Mouse (Mus musculus) kidney, adult 2 months (tissue): ENCODE measurements around the gene Tmcc3. TPM values are rescaled to one million over a fixed set of nuclear protein-coding genes. Genes with fewer than 3 reads are reported as not detected.

Experiments
- DNase-seq: peaks from one replicate; pipeline ENCODE4 v3.0.0; 2021
- H3K27ac ChIP-seq: fragments of 200-500 bp; 2 replicates; pipeline ENCODE4 v1.5.1; 2012; ENCODE audit warnings: low read depth, low read length, control low read depth, inconsistent platforms; ENCODE audit not compliant: insufficient read depth
- H3K27me3 ChIP-seq: fragments of 200-500 bp; replicated peaks from 2 replicates; pipeline ENCODE4 v1.6.1; 2012; ENCODE audit warnings: mild to moderate bottlenecking, moderate library complexity, low read length, inconsistent platforms; ENCODE audit not compliant: control insufficient read depth, insufficient read depth
- H3K36me3 ChIP-seq: fragments of 200-500 bp; 2 replicates; pipeline ENCODE4 v1.6.1; 2012; ENCODE audit warnings: mild to moderate bottlenecking, moderate library complexity, low read length, inconsistent platforms; ENCODE audit not compliant: control insufficient read depth, insufficient read depth
- H3K4me1 ChIP-seq: fragments of 200-500 bp; 2 replicates; pipeline ENCODE4 v1.6.1; 2011; ENCODE audit warnings: low read length; ENCODE audit not compliant: control insufficient read depth, insufficient read depth
- H3K4me3 ChIP-seq: fragments of 200-500 bp; 2 replicates; pipeline ENCODE4 v1.5.1; 2011; ENCODE audit warnings: mild to moderate bottlenecking, low read depth, low read length, control low read depth; ENCODE audit not compliant: insufficient read depth
- CTCF ChIP-seq: fragments of 200-500 bp; conservative IDR thresholded peaks from 2 replicates; pipeline ENCODE4 v1.5.1; 2011; ENCODE audit warnings: low read depth, mild to moderate bottlenecking, control low read depth, low read length, moderate library complexity, mixed read lengths; ENCODE audit not compliant: insufficient read depth, insufficient read length
- POLR2A ChIP-seq: fragments of 200-500 bp; IDR thresholded peaks from one replicate; pipeline ENCODE4 v1.6.1; 2011; ENCODE audit warnings: low read depth, low read length, control low read depth
- WGBS: fragments of 180-500 bp; shearing (Covaris S2); methylation state at CpG from one replicate; pipeline ENCODE4 v1.1.7; 2018; 5-methylcytosine and 5-hydroxymethylcytosine counted together
- polyA plus RNA-seq: library from polyadenylated mRNA; depleted of rRNA; stranded (reverse); fragments of >200 nt; gene quantifications from 2 replicates; pipeline ENCODE4 v1.2.3, GENCODE M21; 2012

Gene Tmcc3
- polyA plus RNA-seq, 1 experiment: 11.2 TPM

- TF ChIP-seq CTCF (no peak), POLR2A (no peak)
- Histone ChIP-seq H3K4me3 (no peak overlapping the region), H3K36me3 (no peaks in the 10 kb centered on the region), H3K27me3 (no peaks in the 10 kb centered on the region), H3K4me1 (peaks cover 7% of the 10 kb centered on the region; the same call in 1 of the 2 replicates), H3K27ac (no peak overlapping the region)
- DNase-seq: peak; percentile 43
- WGBS: 43% methylated on average over 8 of the region's 8 CpGs
These were observed 182.7 kb downstream of the Tmcc3 start for GRCm38 (mm10) chr10:94494403-94494846.

DNA sequence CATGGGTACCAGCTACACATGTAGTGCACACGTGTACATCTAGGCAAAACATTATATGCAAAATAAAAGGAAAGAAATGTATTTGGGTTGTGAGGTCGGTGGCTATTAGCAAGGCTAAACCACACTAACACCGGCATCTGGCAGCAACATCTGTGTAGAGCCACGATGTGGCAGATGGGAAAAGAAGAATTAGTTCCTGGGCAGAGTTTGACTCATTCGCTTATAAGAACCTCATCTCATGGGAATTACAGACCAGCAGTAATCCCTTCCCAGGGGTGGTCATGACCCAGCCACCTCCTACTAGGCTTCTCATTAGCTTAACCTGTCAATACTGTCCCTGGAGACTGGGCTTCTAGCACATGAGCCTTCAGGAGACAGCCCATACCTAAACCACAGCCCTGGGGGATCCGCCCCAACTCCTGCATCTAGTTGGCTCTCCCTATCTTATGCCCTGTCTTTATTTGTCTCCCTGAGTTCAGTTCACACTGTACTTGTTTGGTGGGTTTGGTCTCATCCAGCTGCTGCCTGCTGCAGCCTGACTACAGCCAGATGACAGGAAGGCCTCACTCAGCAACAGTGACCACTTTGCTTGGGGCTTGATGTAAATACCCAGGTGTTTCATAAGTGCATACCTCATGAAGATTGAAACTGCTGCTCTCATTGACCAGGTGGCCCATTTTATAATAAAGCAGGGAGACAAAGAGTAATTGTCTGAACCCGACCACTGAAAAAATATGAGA is 183.9 kb downstream of the Tmcc3 start:
- DNase-seq: no peak
- no peak for TF ChIP-seq POLR2A
- no peak for TF ChIP-seq CTCF
- WGBS: 92% methylated on average over 7 of the region's 7 CpGs
- Histone ChIP-seq H3K4me1 (no peaks in the 10 kb centered on the region), H3K4me3 (no peak overlapping the region), H3K27ac (no peak overlapping the region), H3K36me3 (no peaks in the 10 kb centered on the region), H3K27me3 (no peaks in the 10 kb centered on the region)

- Histone ChIP-seq H3K27ac (no peak overlapping the region), H3K4me3 (no peak overlapping the region), H3K36me3 (no peaks in the 10 kb centered on the region), H3K27me3 (no peaks in the 10 kb centered on the region), H3K4me1 (no peaks in the 10 kb centered on the region)
- 82% methylated on average over 8 of the region's 8 CpGs for WGBS
- DNase-seq: no peak
- no peak for TF ChIP-seq CTCF
- TF ChIP-seq POLR2A: no peak
These were observed 185.2 kb downstream of the Tmcc3 start for GRCm38 (mm10) chr10:94496826-94497440.

DNA sequence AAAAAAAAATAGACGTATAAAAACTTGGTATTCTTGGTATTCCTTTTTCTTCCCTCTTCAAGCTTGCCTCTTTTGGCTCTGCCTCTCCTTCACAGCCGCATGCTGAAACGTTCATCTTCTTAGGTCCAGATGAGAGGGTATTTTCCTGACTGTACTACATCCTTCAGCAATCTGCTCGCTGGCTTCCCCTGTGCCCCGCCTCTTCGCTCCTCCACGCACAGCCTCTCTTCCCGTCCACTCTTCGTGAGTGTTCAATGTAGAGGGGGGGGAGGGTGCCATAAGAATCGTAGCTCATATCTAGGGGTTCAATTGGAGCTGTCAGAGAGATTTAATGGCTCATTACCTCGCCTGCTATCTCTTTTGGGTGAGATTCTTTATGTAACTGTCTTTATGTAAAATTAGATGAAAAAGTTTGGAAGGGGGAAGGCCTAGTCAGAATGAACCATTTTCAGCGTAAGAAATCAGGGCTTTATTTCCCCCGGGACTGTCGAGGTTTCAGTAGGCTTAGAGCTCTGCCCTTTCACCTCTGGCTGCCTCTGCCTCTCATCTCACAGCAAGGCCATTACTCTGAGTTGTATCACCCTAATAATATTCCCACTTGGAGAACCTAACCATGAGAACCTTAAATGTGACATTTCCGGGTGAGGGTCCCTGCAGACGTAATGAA is 188.6 kb downstream of the Tmcc3 start:
- Histone ChIP-seq H3K4me3 (no peak overlapping the region), H3K27me3 (no peaks in the 10 kb centered on the region), H3K36me3 (no peaks in the 10 kb centered on the region), H3K27ac (no peak overlapping the region), H3K4me1 (no peaks in the 10 kb centered on the region)
- WGBS: 60% methylated on average over 16 of the region's 16 CpGs
- TF ChIP-seq CTCF: no peak
- no peak for TF ChIP-seq POLR2A
- no peak for DNase-seq

- no peak for DNase-seq
These were observed 189.1 kb downstream of the Tmcc3 start for GRCm38 (mm10) chr10:94500877-94501273.

GRCm38 (mm10) chr10:94501796-94502195 is 190.0 kb downstream of the Tmcc3 start:
- no peaks in the 10 kb centered on the region for H3K27me3 ChIP-seq

More at GRCm38 (mm10) chr10:94500877-94501273, 189.1 kb downstream of the Tmcc3 start:
- H3K27ac ChIP-seq: no peak overlapping the region
- no peaks in the 10 kb centered on the region for H3K36me3 ChIP-seq
- WGBS: 82% methylated on average over 7 of the region's 7 CpGs
- H3K4me1 ChIP-seq: no peaks in the 10 kb centered on the region
- TF ChIP-seq CTCF: no peak
- no peak for TF ChIP-seq POLR2A
- no peak overlapping the region for H3K4me3 ChIP-seq
- no peaks in the 10 kb centered on the region for H3K27me3 ChIP-seq

GRCm38 (mm10) chr10:94505248-94505772 is 193.6 kb downstream of the Tmcc3 start:
- WGBS: 65% methylated on average over 16 of the region's 16 CpGs
- Histone ChIP-seq H3K27me3 (no peaks in the 10 kb centered on the region), H3K27ac (no peak overlapping the region), H3K4me1 (no peaks in the 10 kb centered on the region), H3K4me3 (no peak overlapping the region), H3K36me3 (no peaks in the 10 kb centered on the region)
- no peak for DNase-seq
- TF ChIP-seq CTCF (no peak), POLR2A (no peak)

More at GRCm38 (mm10) chr10:94501796-94502195, 190.0 kb downstream of the Tmcc3 start:
- no peak for TF ChIP-seq POLR2A
- TF ChIP-seq CTCF: no peak
- Histone ChIP-seq H3K27ac (no peak overlapping the region), H3K4me1 (no peaks in the 10 kb centered on the region), H3K36me3 (no peaks in the 10 kb centered on the region), H3K4me3 (no peak overlapping the region)
- no peak for DNase-seq
- WGBS: 78% methylated on average over 10 of the region's 10 CpGs
